Mouse (Mus musculus) heart, embryonic 13.5 days (tissue): Measurements from ENCODE around the gene Cd34. TPM values are rescaled to one million over a fixed set of nuclear protein-coding genes. Genes with fewer than 3 reads are reported as not detected.
A peak's percentile ranks its signal among the peaks of the same experiment; 100 is the strongest.

ENCODE experiments used
- ATAC-seq: fragments of 200-750 bp; cut with Nextera tagmentation; 2 replicates; pipeline ENCODE4 v1.8.0; 2017; ENCODE audit warnings: moderate TSS enrichment; ENCODE audit not compliant: insufficient number of reproducible peaks, low FRiP score, low TSS enrichment; ENCODE audit errors: extremely low read depth
- H3K27ac ChIP-seq: fragments of 300-500 bp; sonication (generic); replicated peaks from 2 replicates; pipeline ENCODE4 v1.5.1; 2015; ENCODE audit warnings: moderate library complexity, mild to moderate bottlenecking, inconsistent platforms
- H3K27me3 ChIP-seq: fragments of 300-500 bp; sonication (generic); replicated peaks from 2 replicates; pipeline ENCODE4 v1.6.1; 2015; ENCODE audit warnings: mild to moderate bottlenecking, inconsistent platforms
- H3K36me3 ChIP-seq: fragments of 300-500 bp; sonication (generic); 2 replicates; pipeline ENCODE4 v1.6.1; 2015; ENCODE audit warnings: mild to moderate bottlenecking, inconsistent platforms
- H3K4me1 ChIP-seq: fragments of 300-500 bp; sonication (generic); 2 replicates; pipeline ENCODE4 v1.6.1; 2015; ENCODE audit warnings: inconsistent platforms
- H3K4me2 ChIP-seq: fragments of 300-500 bp; sonication (generic); 2 replicates; pipeline ENCODE4 v1.6.1; 2015; ENCODE audit warnings: inconsistent platforms, mild to moderate bottlenecking, moderate library complexity
- H3K4me3 ChIP-seq: fragments of 300-500 bp; sonication (generic); 2 replicates; pipeline ENCODE4 v1.5.1; 2015; ENCODE audit warnings: moderate library complexity, mild to moderate bottlenecking, inconsistent platforms
- H3K9ac ChIP-seq: fragments of 300-500 bp; sonication (generic); 2 replicates; pipeline ENCODE4 v1.6.1; 2015; ENCODE audit warnings: inconsistent platforms, mild to moderate bottlenecking, moderate library complexity
- H3K9me3 ChIP-seq: fragments of 300-500 bp; sonication (generic); 2 replicates; pipeline ENCODE4 v1.6.1; 2016; ENCODE audit warnings: inconsistent platforms
- WGBS: fragments of 180-500 bp; shearing (Covaris S2); methylation state at CpG from one replicate; pipeline ENCODE4 v1.1.7; 2015; ENCODE audit warnings: mixed read lengths; 5-methylcytosine and 5-hydroxymethylcytosine counted together
- polyA plus RNA-seq: library from polyadenylated mRNA; unstranded; fragments of >200 nt; fragmentation: Nextera tagmentation; extraction: Ambion mirVana; gene quantifications from 2 replicates; pipeline ENCODE4 v1.2.1, GENCODE M21; 2015

Cd34 gene
- polyA plus RNA-seq, 1 experiment from 2014 or later = 84.7 TPM

DNA sequence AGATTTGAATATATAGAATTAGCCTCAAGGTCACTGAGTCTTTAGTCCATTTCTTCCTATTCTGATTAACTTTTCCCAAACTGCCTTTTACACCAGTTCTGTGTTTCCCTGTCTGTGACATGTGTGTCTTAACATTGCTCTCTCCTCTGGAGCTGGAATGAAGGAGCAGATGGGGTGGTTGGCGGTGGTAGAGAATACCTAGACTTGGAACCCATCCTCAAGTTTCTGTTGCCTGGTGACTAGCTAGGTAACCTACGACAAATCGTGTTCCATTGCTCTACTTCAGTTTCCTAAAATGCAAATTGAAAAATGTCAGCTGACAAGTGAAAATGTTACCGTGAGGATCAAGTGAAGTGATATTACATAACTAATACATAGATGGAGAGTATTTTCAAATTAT, 33.4 kb downstream of the Cd34 start:
- Histone ChIP-seq H3K36me3 (no peaks in the 10 kb centered on the region), H3K9me3 (no peaks in the 10 kb centered on the region), H3K4me3 (no peak overlapping the region), H3K27me3 (0 out of 2 replicates have a peak, but pooled peaks cover 2% of the 10 kb centered on the region), H3K27ac (no peak overlapping the region), H3K4me2 (no peak overlapping the region), H3K4me1 (peaks cover 4% of the 10 kb centered on the region), H3K9ac (no peak overlapping the region)
- WGBS = 81% methylated on average over 4 of the region's 4 CpGs
- ATAC-seq = no peak

DNA sequence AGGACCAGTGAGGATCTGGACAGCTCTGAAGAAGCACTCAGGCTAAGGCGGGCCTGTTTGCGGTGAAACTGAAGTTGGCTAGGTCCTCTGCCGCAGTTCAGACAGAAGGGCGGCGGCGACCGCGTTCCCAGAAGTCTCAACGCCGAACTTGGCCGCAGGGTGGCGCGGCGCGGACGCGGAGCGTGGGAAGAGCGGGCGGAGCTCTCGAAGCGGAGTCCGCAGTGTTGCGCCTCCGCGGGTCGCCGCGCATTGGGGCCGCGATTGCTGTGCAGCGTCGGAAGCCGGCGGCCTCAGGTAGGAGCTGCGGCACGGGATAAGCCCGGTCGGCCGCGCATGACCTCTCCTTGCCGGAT, 37.5 kb downstream of the Cd34 start:
- no peaks in the 10 kb centered on the region for H3K9me3 ChIP-seq
- WGBS = under 1% methylated on average over 42 of the region's 42 CpGs
- peak overlapping the region; percentile 84 for H3K4me3 ChIP-seq
- peaks cover 23% of the 10 kb centered on the region for H3K4me1 ChIP-seq
- peak; percentile 85 for ATAC-seq
- peak overlapping the region; percentile 99 for H3K4me2 ChIP-seq
- 0 out of 2 replicates have a peak, but pooled peaks cover 2% of the 10 kb centered on the region for H3K27me3 ChIP-seq
- peak overlapping the region; percentile 83 for H3K27ac ChIP-seq
- H3K9ac ChIP-seq = peak overlapping the region; percentile 92
- H3K36me3 ChIP-seq = no peaks in the 10 kb centered on the region

DNA sequence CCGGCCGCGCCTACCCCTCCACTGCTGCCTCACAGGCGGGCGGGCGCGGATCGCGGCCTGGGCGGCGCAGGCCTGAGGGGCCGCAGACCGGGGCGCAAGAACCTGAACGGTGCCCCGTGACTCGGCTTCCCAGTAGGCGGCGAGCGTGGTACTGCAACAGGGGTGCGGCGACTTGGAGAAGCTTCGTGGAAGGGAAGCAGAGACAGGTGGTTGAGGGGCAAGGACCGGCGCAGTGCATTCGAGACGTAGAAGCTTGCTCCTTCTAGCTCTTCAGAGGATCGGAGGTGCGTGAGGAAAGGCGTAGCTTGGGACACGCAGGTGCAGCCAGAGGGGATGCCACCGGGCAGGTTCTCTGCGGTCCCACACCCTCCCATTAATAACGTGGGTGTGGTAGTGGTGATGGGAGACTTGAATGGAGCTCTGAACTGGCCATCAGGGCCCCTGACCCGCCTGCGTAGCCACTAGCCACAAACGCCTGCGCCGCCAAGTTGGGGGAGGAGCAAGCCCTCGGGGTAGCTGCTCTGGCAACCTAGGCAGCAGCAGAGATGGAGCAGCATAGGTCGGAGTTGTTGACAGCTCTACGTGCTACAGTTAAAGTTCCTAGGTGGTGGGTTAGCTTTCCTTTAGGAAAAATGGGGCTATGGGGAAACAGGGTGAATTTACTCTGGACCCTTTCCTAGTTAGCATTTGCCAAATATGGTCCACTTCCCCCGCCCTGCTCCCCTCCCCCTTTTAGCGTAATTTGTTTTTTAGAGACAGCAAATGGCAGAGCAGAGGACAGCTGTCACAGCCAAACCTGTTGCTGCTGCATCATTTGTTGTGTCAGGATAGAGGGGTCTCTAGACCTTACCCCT, 38.1 kb downstream of the Cd34 start:
- Histone ChIP-seq H3K27me3 (0 out of 2 replicates have a peak, but pooled peaks cover 2% of the 10 kb centered on the region), H3K27ac (peak overlapping the region; percentile 83), H3K4me1 (peaks cover 26% of the 10 kb centered on the region), H3K4me2 (peak overlapping the region; percentile 99), H3K4me3 (peak overlapping the region; percentile 84), H3K9me3 (no peaks in the 10 kb centered on the region), H3K36me3 (no peaks in the 10 kb centered on the region), H3K9ac (peak overlapping the region; percentile 92)
- WGBS = under 1% methylated on average over 44 of the region's 44 CpGs
- ATAC-seq = peak; percentile 87

DNA sequence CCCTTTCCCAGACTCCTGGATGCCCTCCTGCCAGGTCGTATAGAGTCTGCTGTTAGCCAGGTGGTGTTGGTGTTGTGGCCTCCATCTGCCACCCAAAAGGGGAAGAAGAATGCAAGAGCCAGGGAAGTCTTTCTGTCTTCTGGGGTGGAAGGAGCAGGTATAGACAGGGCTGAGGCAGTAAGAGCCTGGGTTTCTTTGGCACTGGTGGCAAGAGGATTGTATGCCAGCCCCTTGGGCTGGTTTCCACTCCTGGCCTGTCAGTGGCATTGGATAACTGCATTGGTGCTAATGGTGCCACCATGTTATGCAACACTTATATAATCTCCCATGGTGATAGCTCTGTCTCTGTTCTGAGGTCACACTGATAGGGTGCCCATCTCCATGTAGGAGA, 38.7 kb downstream of the Cd34 start:
- peak overlapping the region; percentile 99 for H3K4me2 ChIP-seq
- peaks cover 26% of the 10 kb centered on the region for H3K4me1 ChIP-seq
- WGBS = 10% methylated on average over 1 of the region's 1 CpGs
- peak overlapping the region; percentile 84 for H3K4me3 ChIP-seq
- H3K9ac ChIP-seq = peak overlapping the region; percentile 92
- no peak for ATAC-seq
- no peaks in the 10 kb centered on the region for H3K36me3 ChIP-seq
- no peak overlapping the region for H3K27ac ChIP-seq
- no peaks in the 10 kb centered on the region for H3K9me3 ChIP-seq
- H3K27me3 ChIP-seq = 0 out of 2 replicates have a peak, but pooled peaks cover 2% of the 10 kb centered on the region

DNA sequence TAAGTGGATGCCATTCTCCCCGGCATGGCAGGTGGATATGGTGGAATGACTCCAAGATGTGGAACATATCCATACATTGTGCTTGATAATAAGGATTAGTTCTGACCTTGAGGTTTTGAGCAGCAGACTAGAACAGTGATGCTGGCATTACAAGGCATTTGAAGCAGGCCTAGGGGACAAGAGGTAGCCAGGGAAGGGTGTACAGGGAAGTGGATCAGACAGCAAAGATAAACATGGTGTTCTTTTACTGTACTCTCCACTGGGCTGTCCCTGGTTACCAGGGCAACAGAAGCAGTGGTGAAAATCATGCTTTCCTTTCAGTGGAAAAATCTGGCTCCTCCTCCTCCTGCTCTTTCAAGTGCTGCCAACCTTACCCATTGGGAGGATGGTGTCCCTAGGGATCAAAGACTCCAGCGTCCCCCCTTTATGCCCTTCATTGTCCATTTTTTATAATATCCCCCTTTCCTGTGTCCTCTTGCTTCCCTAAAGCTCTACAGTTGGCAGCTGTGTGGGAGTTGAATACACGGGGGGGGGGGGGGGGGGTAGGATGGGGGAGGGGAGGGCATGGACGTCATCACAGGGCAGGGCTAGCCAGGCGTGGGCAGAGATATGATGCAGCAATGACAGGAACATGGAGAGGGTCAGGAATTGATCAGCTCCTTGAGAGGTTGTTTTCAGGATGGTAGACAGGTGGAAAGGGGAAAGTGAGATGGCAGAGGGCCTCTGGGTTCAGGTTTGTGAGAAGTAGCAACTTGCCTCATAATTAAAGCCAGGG, 39.5 kb downstream of the Cd34 start:
- WGBS = 37% methylated on average over 4 of the region's 5 CpGs
- no peak for ATAC-seq
- no peaks in the 10 kb centered on the region for H3K36me3 ChIP-seq

DNA sequence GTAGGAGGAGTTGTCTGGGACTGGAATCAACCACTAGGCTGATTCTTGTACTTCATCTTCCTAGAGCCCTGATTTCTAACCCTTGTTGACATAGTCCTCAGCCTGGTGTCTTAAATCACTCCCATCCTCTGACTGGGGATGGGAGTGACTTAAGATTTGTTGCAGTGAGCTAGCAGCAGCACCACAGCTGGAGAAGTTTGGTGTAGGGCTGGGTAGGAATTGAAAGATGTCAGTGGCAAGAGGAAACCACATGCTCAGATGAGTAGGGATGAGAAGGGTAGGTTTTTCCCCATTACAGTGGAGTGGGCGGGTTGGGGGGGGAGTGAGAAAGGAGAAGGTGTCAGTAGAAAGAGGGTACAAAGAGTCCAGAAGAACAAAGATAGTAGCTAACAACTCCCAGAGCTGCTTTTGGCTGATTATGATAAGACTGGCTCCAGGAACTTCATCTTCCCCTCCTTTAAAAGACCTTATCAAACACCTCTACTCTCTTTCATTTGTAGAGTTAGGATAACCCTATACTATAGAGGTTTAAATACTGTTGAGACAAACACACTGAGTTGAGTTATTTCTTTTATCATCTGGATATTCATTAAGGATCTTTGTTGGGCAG, 42.3 kb downstream of the Cd34 start:
- Histone ChIP-seq H3K4me2 (no peak overlapping the region), H3K27ac (no peak overlapping the region), H3K4me3 (no peak overlapping the region), H3K4me1 (peaks cover 32% of the 10 kb centered on the region), H3K9ac (no peak overlapping the region), H3K9me3 (no peaks in the 10 kb centered on the region), H3K36me3 (no peaks in the 10 kb centered on the region), H3K27me3 (no peaks in the 10 kb centered on the region)
- WGBS = 60% methylated on average over 1 of the region's 1 CpGs
- ATAC-seq = no peak

More for the DNA sequence above, 39.5 kb downstream of the Cd34 start:
- H3K4me2 ChIP-seq = peak overlapping the region; percentile 99
- H3K4me1 ChIP-seq = peaks cover 26% of the 10 kb centered on the region
- no peak overlapping the region for H3K4me3 ChIP-seq
- H3K9ac ChIP-seq = no peak overlapping the region
- no peaks in the 10 kb centered on the region for H3K9me3 ChIP-seq
- H3K27ac ChIP-seq = no peak overlapping the region
- H3K27me3 ChIP-seq = 0 out of 2 replicates have a peak, but pooled peaks cover 2% of the 10 kb centered on the region

DNA sequence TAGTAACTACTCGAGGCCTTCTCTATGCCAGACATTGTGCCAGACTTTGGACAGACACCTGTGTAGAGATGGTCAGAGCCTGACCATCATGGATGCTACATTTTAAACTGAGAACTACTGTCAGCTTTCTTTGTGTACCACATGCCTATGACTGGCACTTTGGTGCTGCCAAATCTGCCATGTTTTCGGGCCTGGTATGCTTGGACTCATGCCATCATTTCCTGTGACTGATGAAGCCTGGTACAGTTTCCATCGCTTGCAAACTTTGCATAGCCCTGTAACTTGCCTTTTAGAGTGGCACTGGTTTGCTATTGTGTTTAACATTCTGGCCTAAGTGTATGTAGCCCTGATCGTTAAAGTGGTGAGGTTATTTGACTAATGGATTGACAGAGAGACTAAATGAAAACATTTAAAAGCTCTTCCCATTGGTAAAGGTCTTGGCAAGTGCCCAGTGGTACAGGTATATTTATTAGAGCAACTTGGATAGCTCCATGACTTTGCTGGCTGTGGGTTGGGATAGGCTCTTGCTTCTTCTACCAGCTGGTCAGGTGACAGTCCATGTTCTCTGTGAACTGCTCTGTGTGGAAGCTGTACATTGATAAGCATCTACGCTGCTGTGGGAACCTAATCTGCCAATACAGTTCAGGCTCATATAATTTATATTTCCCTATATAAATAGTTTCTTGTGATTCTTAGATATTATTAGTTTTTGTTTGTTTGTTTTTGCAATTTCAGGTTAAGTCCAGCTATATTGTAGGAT, 44.5 kb downstream of the Cd34 start:
- Histone ChIP-seq H3K4me1 (peaks cover 16% of the 10 kb centered on the region), H3K9ac (no peak overlapping the region)

DNA sequence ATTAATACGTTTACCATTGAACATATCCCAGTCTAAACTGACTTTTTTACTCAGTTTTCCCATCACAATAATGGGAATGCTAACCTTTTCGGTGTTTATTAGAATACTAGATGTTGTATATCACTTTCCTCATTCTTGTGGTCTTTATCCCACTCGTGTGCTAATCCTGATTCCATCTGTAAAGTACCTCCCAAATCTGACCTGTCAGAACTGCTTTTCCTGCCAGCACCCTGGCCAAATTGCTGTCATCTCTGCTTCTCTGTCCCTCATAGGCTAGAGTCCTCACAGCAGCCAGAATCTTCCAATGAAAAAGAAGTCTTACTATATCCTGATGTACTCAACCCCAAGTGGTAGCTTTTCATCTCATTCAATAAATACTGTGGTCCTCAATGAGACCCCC, 46.3 kb downstream of the Cd34 start:
- H3K4me3 ChIP-seq = no peak overlapping the region
- 67% methylated on average over 3 of the region's 3 CpGs for WGBS
- no peak for ATAC-seq

More for the DNA sequence above, 44.5 kb downstream of the Cd34 start:
- Histone ChIP-seq H3K27me3 (no peaks in the 10 kb centered on the region), H3K4me3 (no peak overlapping the region), H3K27ac (no peak overlapping the region), H3K4me2 (no peak overlapping the region), H3K36me3 (no peaks in the 10 kb centered on the region), H3K9me3 (no peaks in the 10 kb centered on the region)
- ATAC-seq = no peak
- WGBS = 73% methylated on average over 5 of the region's 5 CpGs

DNA sequence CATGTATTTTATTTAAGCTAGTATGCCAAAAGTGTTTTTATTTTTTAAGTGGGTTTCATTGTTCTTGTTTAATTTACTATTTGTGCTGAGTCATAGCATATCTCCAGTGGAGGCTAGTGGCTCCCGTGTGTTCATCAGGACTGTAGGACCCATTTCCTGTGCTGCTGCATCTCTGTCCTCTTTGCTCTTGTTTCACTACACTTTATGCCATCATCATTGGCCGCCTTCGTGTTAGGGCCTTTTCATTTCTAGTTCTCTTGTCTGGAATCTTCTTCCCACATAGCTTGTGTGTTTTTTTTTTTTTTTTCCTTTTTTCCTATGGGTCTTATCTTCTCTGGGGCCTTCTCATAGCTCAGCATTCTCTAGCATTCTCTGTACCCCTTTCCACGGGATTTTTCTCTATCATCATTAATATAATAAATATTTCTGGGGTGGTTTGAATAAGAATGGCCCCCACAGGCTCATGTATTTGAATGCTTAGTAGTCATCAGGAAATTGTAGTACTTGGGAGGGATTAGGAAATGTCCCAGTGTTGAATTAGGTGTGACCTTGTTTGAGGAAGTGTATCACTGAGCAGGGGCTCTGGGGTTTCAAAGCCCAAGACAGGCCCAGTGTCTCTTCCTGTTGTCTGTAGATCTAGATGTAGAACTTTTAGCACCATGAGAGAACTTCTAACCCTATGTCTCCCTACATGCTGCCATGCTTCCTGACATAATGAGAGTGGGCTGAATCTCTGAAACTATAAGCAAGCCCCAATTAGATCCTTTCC, 47.0 kb downstream of the Cd34 start:
- H3K4me1 ChIP-seq = peaks cover 13% of the 10 kb centered on the region; the same call in 1 of the 2 replicates
- H3K27ac ChIP-seq = no peak overlapping the region
- H3K4me3 ChIP-seq = no peak overlapping the region
- no peak for ATAC-seq
- no peaks in the 10 kb centered on the region for H3K9me3 ChIP-seq
- H3K4me2 ChIP-seq = no peak overlapping the region
- no peaks in the 10 kb centered on the region for H3K27me3 ChIP-seq
- no peaks in the 10 kb centered on the region for H3K36me3 ChIP-seq
- WGBS = 55% methylated on average over 4 of the region's 4 CpGs
- H3K9ac ChIP-seq = no peak overlapping the region

More for the DNA sequence above, 46.3 kb downstream of the Cd34 start:
- Histone ChIP-seq H3K4me2 (no peak overlapping the region), H3K27me3 (no peaks in the 10 kb centered on the region), H3K4me1 (peaks cover 13% of the 10 kb centered on the region; the same call in 1 of the 2 replicates), H3K9ac (no peak overlapping the region), H3K9me3 (no peaks in the 10 kb centered on the region), H3K27ac (no peak overlapping the region), H3K36me3 (no peaks in the 10 kb centered on the region)

DNA sequence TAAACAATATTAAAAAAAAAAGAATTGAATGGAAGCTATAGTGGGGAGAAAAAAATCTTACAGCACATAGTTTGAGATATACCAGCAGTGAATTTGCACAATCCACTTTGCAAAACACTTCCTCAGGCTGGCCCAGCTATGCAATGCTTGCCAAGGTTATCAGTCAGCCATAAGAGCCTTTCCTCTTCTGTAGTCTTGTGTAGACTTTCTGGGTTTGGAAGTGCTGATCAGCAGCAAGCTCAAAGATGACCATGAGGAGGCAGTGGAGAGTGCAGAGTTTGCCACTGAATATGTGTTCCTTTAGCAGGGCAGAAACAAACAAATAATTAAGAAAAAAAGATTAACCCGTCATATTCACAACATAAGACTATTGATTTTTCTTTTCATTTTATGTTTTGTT, 50.4 kb downstream of the Cd34 start:
- H3K4me3 ChIP-seq = no peak overlapping the region
- no peak overlapping the region for H3K9ac ChIP-seq
- no peaks in the 10 kb centered on the region for H3K9me3 ChIP-seq
- H3K4me1 ChIP-seq = peaks cover 25% of the 10 kb centered on the region
- ATAC-seq = no peak
- no peak overlapping the region for H3K4me2 ChIP-seq
- H3K27me3 ChIP-seq = no peaks in the 10 kb centered on the region
- no peak overlapping the region for H3K27ac ChIP-seq
- no peaks in the 10 kb centered on the region for H3K36me3 ChIP-seq
- 73% methylated on average over 1 of the region's 1 CpGs for WGBS
